Mouse (Mus musculus) liver, embryonic 16.5 days (tissue): ENCODE results near the gene Mrpl52. TPM values are rescaled to one million over a fixed set of nuclear protein-coding genes. Genes with fewer than 3 reads are reported as not detected.
A peak's percentile ranks its signal among the peaks of the same experiment; 100 is the strongest.

Experiments used
- ATAC-seq: fragments of 200-750 bp; cut with Nextera tagmentation; 2 replicates; pipeline ENCODE4 v1.8.0; 2017; ENCODE audit warnings: low read depth, mild to moderate bottlenecking, moderate number of reproducible peaks, moderate library complexity
- H3K27ac ChIP-seq: fragments of 300-500 bp; sonication (generic); 2 replicates; pipeline ENCODE4 v1.5.1; 2014; ENCODE audit warnings: mild to moderate bottlenecking, low read length
- H3K27me3 ChIP-seq: fragments of 300-500 bp; sonication (generic); 2 replicates; pipeline ENCODE4 v1.6.1; 2014; ENCODE audit warnings: low read depth, low read length, mixed read lengths; ENCODE audit not compliant: control insufficient read depth, insufficient read depth
- H3K36me3 ChIP-seq: fragments of 300-500 bp; sonication (generic); 2 replicates; pipeline ENCODE4 v1.6.1; 2014; ENCODE audit warnings: mild to moderate bottlenecking; ENCODE audit not compliant: control insufficient read depth, insufficient read depth
- H3K4me1 ChIP-seq: fragments of 300-500 bp; sonication (generic); 2 replicates; pipeline ENCODE4 v1.6.1; 2014; ENCODE audit warnings: low read depth, low read length, mixed read lengths; ENCODE audit not compliant: control insufficient read depth
- H3K4me2 ChIP-seq: fragments of 300-500 bp; sonication (generic); 2 replicates; pipeline ENCODE4 v1.6.1; 2014; ENCODE audit warnings: low read depth, low read length, mixed read lengths
- H3K4me3 ChIP-seq: fragments of 300-500 bp; sonication (generic); 2 replicates; pipeline ENCODE4 v1.5.1; 2014; ENCODE audit warnings: low read depth, mild to moderate bottlenecking, low read length
- H3K9ac ChIP-seq: fragments of 300-500 bp; sonication (generic); 2 replicates; pipeline ENCODE4 v1.6.1; 2014; ENCODE audit warnings: low read depth, low read length
- H3K9me3 ChIP-seq: fragments of 300-500 bp; sonication (generic); replicated peaks from 2 replicates; pipeline ENCODE4 v1.6.1; 2016; ENCODE audit warnings: low read length; ENCODE audit not compliant: control insufficient read depth
- WGBS: fragments of 180-500 bp; shearing (Covaris S2); extraction: QIAGEN DNeasy Blood & Tissue Kit; methylation state at CpG from one replicate; pipeline ENCODE4 v1.1.7; 2014; ENCODE audit not compliant: insufficient replicate concordance; 5-methylcytosine and 5-hydroxymethylcytosine counted together
- polyA plus RNA-seq: library from polyadenylated mRNA; unstranded; fragments of >200 nt; fragmentation: Nextera tagmentation; extraction: Ambion mirVana; gene quantifications from 2 replicates; pipeline ENCODE4 v1.2.1, GENCODE M21; 2015

Mrpl52 gene
- polyA plus RNA-seq, 1 experiment from 2014 or later, result 161 TPM

DNA sequence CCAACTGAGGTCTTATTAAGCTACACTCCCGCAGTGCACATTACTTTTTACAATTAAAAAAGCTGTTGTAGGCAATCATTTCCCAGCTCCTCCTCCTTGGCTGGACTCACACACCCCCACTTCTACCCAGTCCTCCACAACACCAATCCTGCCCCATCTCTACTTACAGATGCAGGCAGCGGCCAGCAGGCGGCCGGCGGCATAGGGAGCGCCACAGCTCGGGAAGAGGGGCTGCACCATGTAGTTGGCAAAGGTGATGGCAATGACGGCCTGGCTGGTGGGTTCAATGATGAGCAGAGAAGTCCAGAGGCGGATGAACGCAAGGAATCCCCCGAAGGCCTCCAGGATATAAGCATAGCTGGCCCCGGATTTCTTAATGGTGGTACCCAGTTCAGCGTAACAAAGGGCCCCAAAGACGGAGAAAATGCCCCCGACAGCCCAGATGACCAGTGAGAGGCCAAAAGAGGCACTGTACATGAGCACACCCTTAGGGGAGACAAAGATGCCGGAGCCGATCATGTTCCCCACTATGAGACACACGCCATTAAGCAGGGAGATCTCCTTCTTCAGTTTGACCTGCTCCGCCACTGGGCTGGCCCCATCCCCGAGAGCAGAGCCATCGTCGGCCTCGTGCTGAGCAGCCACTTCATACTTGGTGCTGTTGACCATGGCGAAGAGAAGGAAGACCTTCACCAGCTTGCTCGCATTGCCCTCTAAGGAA, 18.2 kb upstream of the Mrpl52 start:
- Histone ChIP-seq H3K4me3 (0 out of 2 replicates have a peak overlapping the region, but pooled peaks have one; percentile 2), H3K9ac (no peak overlapping the region), H3K9me3 (no peaks in the 10 kb centered on the region), H3K27me3 (no peaks in the 10 kb centered on the region), H3K4me1 (peaks cover 16% of the 10 kb centered on the region), H3K27ac (no peak overlapping the region), H3K36me3 (no peaks in the 10 kb centered on the region), H3K4me2 (no peak overlapping the region)
- ATAC-seq, result no peak
- 75% methylated on average over 25 of the region's 25 CpGs for WGBS

DNA sequence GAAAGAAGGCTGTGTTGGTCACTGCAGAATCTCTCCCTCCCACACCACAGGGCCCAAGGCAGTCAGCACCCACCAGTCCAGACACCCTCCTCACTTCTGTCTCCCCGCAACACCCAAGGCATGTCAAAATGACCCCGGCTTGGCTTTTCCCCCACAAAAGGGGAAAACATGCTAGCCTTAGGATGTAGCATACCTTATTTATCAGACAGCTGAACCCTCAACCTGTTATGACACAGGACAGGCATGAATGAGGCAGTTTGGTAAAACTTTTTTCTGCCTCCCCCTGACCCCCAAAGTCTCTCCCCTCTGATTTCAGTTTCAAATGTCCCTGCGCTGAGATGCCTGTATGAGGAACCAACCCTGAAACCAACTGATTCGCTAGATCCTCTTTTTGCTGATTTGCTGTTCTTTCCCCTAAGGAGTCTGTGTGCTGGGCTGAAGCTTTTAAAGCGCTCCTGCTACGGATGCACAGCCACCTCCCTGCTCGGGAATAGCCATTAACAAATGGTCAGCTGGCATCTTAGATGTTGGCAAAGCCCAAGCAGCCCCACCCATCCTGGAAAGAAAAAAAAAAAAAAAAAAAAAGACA, 17.6 kb upstream of the Mrpl52 start:
- H3K27ac ChIP-seq, result peak overlapping the region; percentile 23
- peak overlapping the region; percentile 2; the same call in 1 of the 2 replicates for H3K4me3 ChIP-seq
- peaks cover 21% of the 10 kb centered on the region for H3K4me1 ChIP-seq
- H3K36me3 ChIP-seq, result no peaks in the 10 kb centered on the region
- no peak for ATAC-seq
- WGBS, result 44% methylated on average over 7 of the region's 7 CpGs
- no peak overlapping the region for H3K9ac ChIP-seq
- H3K27me3 ChIP-seq, result no peaks in the 10 kb centered on the region
- peak overlapping the region; percentile 26 for H3K4me2 ChIP-seq
- H3K9me3 ChIP-seq, result no peaks in the 10 kb centered on the region

DNA sequence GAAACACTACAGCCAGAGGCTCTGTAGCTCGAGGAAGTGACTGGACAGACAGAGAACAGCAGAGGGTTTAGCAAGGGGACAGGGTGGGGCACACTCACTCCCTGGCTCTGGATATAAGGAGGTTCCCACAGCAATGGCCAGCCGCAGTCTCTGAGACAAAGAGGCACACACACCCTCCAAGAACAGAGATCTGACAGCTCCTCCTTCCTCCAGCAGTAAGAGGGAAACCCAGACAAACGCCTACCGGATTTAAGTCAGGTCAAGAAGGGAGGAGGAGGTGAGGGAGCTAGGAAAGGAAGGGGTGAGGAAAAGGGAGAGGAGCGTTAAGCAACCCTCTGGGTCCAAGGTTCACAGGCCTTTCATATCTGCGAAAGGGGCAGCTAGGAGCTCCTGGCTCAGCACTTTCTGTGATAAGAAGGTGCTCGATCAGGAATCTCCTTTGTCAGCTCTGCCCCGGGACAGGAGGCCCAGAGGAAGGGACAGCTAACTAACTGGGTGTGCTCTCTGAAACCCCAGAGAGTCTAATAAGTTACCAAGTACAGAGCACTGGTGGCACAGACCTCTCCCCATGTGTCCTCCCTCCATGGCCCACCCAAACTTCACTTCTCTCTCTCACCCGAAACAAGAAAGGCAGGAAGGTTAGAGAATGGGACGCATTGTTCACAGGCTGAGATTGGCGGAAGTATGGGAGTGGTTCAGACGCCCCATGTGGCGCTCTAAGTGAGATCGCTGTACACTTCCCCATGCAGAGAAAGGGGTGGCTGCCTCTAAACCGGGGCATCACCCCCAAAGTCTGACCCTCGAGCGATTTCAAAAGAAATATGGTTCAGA, 16.5 kb upstream of the Mrpl52 start:
- no peaks in the 10 kb centered on the region for H3K27me3 ChIP-seq

DNA sequence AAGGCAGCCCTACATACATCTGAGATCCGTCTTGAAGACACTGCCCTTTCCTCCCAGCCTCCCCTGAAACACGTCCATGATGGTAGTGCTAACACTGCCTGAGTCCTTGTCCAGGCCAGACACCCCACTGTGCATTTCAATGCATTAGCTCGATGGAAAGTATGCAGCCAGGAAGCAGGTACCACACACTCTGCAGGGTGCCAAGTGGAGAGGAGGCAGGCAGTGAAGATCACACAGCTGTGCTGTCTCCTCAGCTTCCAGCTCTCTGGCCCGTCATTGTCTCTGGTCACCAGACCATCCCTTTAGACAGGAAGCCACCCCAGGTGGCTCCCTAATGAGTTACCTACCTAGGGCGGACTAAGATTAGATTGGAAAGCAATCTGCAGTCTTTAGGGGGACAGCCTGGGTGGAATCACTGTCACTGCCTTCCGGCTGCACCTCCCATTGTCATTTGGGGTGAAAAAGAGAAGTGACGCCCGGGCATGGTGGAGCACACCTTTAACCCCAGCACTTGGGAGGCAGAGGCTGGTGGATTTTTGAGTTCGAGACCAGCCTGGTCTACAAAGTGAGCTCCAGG, 14.6 kb upstream of the Mrpl52 start:
- no peaks in the 10 kb centered on the region for H3K9me3 ChIP-seq
- H3K27me3 ChIP-seq, result no peaks in the 10 kb centered on the region
- no peak overlapping the region for H3K4me3 ChIP-seq
- H3K36me3 ChIP-seq, result no peaks in the 10 kb centered on the region
- H3K9ac ChIP-seq, result no peak overlapping the region
- WGBS, result 49% methylated on average over 9 of the region's 9 CpGs
- H3K27ac ChIP-seq, result no peak overlapping the region
- peaks cover 20% of the 10 kb centered on the region for H3K4me1 ChIP-seq
- H3K4me2 ChIP-seq, result no peak overlapping the region
- no peak for ATAC-seq

More for the DNA sequence above, 16.5 kb upstream of the Mrpl52 start:
- 20% methylated on average over 17 of the region's 17 CpGs for WGBS
- Histone ChIP-seq H3K36me3 (no peaks in the 10 kb centered on the region), H3K4me3 (peak overlapping the region; percentile 25; the same call in 1 of the 2 replicates), H3K4me2 (peak overlapping the region; percentile 26), H3K4me1 (peaks cover 21% of the 10 kb centered on the region), H3K27ac (peak overlapping the region; percentile 23), H3K9me3 (no peaks in the 10 kb centered on the region), H3K9ac (no peak overlapping the region)
- peak; percentile 35 for ATAC-seq

GRCm38 (mm10) chr14:54412629-54413170, 14.0 kb upstream of the Mrpl52 start:
- peaks cover 26% of the 10 kb centered on the region for H3K4me1 ChIP-seq

DNA sequence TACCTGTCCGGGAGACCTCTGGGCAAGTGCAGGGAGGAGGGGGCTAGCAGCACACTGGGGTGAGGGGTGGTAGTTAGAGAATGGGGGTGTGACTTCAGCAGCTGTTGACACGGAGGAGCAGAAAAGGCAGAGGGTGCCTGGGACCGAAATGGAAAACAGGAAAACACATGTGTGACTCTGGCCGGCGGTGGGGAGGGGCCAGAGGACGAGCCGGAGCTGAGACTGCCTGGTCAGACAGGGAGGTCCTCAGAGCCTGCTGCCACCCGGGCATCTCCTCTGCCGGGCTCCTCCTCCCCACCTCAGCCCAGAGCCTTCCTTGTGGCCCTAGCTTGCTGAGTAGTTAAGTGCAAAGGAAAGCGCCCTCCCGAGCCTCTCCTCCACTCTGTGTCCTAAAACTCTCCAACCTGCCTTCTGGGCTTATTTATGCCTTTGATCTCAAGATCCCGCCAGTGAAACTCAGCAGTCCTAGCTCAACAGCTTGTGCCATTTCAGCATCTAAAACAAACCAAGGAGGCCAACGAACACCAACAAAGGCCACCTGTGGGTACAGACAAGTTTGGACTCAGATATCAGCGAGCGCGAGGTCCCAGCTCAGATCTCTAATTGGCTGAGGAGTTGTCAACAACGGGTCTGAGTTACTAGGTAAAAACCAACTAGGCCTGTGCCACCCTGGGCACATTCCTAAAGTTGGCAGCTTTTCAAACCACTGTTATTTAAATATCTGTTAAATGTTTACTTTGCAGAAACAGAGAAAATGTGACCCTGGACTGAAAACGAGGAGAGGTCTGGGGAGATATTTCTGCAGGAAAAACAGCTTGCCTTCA, 12.6 kb upstream of the Mrpl52 start:
- no peaks in the 10 kb centered on the region for H3K9me3 ChIP-seq
- WGBS, result 19% methylated on average over 18 of the region's 18 CpGs
- H3K4me3 ChIP-seq, result peak overlapping the region; percentile 7
- H3K4me1 ChIP-seq, result peaks cover 26% of the 10 kb centered on the region
- peak; percentile 6; the same call in 1 of the 2 replicates for ATAC-seq
- peak overlapping the region; percentile 33 for H3K4me2 ChIP-seq
- H3K27ac ChIP-seq, result no peak overlapping the region
- no peak overlapping the region; the same call in 1 of the 2 replicates for H3K9ac ChIP-seq
- no peaks in the 10 kb centered on the region for H3K36me3 ChIP-seq
- no peaks in the 10 kb centered on the region for H3K27me3 ChIP-seq

More at GRCm38 (mm10) chr14:54412629-54413170, 14.0 kb upstream of the Mrpl52 start:
- H3K9me3 ChIP-seq, result no peaks in the 10 kb centered on the region
- H3K4me2 ChIP-seq, result no peak overlapping the region
- no peak overlapping the region for H3K4me3 ChIP-seq
- no peak for ATAC-seq
- no peaks in the 10 kb centered on the region for H3K36me3 ChIP-seq
- 36% methylated on average over 2 of the region's 2 CpGs for WGBS
- H3K9ac ChIP-seq, result no peak overlapping the region
- no peak overlapping the region; the same call in 1 of the 2 replicates for H3K27ac ChIP-seq
- no peaks in the 10 kb centered on the region for H3K27me3 ChIP-seq

DNA sequence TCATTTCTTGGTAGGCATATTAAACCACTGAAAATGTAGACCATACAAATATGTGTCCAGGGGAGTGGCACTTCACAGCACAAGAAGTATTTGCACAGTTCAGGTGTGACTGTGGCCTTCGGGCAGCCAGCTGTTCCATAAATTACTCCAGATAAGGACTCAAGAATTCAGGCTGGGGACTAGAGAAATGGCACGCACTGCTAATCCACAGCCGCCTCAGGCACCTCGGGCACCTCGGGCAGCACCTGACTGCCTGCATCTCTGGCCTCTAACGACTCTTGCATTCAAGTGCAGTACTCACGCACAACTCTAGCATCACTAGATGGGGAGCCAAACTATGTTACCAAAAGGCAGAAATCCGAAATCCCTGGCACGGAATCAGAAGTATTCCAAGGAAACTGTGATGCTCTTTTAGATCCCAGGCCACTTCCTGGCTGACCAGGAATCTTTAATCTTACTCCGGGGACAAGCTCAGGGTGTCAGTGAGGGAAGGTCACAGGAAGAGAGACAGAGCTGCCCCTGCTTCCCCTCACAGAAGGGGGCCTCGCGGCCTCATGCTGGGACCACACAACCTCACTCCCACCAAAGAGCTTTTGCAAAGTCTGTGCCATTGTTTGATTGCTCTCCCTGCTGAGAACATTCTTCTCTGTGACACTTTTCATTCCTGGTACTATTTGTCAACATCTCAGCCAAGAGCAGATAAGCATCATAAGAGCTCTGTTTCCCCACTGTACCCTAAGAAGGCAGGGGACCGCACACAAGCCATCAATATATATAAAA, 11.3 kb upstream of the Mrpl52 start:
- Histone ChIP-seq H3K9me3 (no peaks in the 10 kb centered on the region), H3K27ac (no peak overlapping the region), H3K27me3 (no peaks in the 10 kb centered on the region), H3K4me1 (peaks cover 17% of the 10 kb centered on the region), H3K36me3 (no peaks in the 10 kb centered on the region), H3K4me2 (no peak overlapping the region), H3K4me3 (no peak overlapping the region), H3K9ac (no peak overlapping the region)
- 43% methylated on average over 13 of the region's 13 CpGs for WGBS
- no peak for ATAC-seq
